Mouse (Mus musculus) kidney, adult 2 months (tissue): Measurements from ENCODE around the gene Slc17a5.

ENCODE experiments used
- CTCF ChIP-seq: fragments of 200-500 bp; conservative IDR thresholded peaks from 2 replicates; pipeline ENCODE4 v1.5.1; 2011; ENCODE audit warnings: low read depth, mild to moderate bottlenecking, control low read depth, low read length, moderate library complexity, mixed read lengths; ENCODE audit not compliant: insufficient read depth, insufficient read length
- POLR2A ChIP-seq: fragments of 200-500 bp; IDR thresholded peaks from one replicate; pipeline ENCODE4 v1.6.1; 2011; ENCODE audit warnings: low read depth, low read length, control low read depth

DNA sequence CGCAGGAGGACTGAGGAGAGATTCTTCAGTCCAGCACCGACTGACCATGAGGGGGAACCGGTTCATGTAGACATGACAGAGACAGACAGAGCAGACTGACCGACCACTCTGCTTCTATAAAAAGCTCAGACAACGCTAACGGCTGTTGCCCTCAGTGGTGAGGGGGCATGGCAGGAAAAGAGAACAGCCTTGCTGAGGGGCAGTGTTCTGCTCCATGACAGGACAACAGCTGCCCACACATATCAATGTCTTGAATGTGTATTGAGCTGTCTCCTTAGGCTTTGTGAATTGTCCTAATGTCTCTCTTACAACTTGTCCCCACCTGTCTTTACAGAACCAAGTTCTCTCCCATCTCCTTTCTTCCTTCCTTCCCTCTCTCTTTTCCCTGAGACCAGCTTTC lies 49.4 kb downstream of the Slc17a5 start:
- no peak for TF ChIP-seq POLR2A
- TF ChIP-seq CTCF, result no peak
